In the genomic region with DNA sequence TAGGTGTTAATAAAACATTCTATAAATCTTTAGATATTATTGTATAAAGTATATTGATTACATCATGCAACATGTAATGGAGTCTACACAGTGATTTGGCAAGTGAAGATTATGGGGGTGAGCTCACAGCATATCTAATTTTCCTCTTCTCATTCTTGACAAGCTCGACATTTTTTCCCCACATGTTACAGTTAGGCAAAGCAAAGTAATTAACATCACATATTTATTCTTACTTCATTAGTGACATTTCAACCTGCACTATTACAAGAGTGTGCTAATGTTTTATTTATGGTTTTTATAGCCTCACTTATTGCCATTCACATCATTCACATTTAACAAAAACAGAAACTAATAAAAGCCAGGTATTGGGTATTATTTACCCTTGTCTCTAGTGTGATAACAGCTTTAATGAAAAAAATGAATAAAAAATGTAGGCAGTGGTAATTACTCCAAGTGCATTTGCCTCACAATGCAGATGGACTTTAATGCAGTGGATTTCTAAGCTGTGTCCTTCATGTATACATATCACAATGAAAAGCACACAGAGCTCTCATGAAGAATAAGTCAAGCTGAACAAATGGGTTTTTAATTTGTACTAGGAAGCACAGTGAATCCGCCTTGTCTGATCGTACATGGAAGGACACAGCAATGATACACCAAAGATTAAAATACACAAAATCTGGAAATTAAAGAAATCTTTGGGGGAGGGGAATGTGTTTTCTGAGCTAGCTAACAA, we compare ENCODE assay signal across 31 mouse cellular contexts.
DNase-seq lines count a peak whose midpoint lies in the region; ATAC-seq and TF ChIP-seq lines count a peak whose summit lies in the region.
"Had no signal": no experiment of that assay in that cellular context is flagged by ENCODE, and none has a peak within 500 bp of the region (broad histone marks: within the 10 kb centered on the region; RNA-seq: fewer than 3 reads in every experiment).

No protein-coding gene starts in this region.

- H3K36me3 ChIP-seq in hindbrain, postnatal 0 days (ENCODE audit: insufficient read depth, low read length) = no peaks in the 10 kb centered on the region
- H3K36me3 ChIP-seq in hindbrain, embryonic 11.5 days (ENCODE audit: control insufficient read depth, insufficient read depth, low read length) = no peaks in the 10 kb centered on the region
- no peaks in the 10 kb centered on the region for H3K36me3 ChIP-seq in forebrain, embryonic 15.5 days
- no peaks in the 10 kb centered on the region for H3K36me3 ChIP-seq in heart, adult 2 months (ENCODE audit: control insufficient read depth, insufficient read depth, low read length)
- H3K36me3 ChIP-seq: embryonic facial prominence, embryonic 12.5 days; hindbrain, embryonic 10.5 days; liver, embryonic 12.5 days had no signal

- peak; percentile 6 for DNase-seq in hindbrain, postnatal 0 days (ENCODE audit: low spot score)
- no peak for DNase-seq in hindbrain, embryonic 11.5 days (ENCODE audit: low spot score)
- DNase-seq in brain, embryonic 14.5 days (ENCODE audit: low read depth) = peak; percentile 53
- DNase-seq in retina, embryonic 14.5 days (ENCODE audit: low spot score) = peak; percentile 29
- no peak for DNase-seq in heart, adult 2 months
- DNase-seq: adrenal gland, postnatal 10 days; cerebellum, adult 11 months; cerebellum, adult 9-10 months; embryo, embryonic 11 days; gastrocnemius, postnatal 10 days; heart, postnatal 14 days; kidney, adult 8-10 months; kidney, postnatal 4 days; layer of hippocampus, postnatal 36 days; left cerebral cortex, postnatal 4 days; liver, postnatal 0 days; lung, postnatal 36 days; right cerebral cortex, postnatal 25 days; spleen, adult 18-20 months; thymus, postnatal 25 days had no signal

- no peak for TF ChIP-seq CTCF in hindbrain, postnatal 0 days (IDR thresholded peaks at IDR 0.05; ENCODE audit: low read depth)
- TF ChIP-seq CTCF in brain, embryonic 14.5 days (IDR thresholded peaks at IDR 0.05; ENCODE audit: borderline replicate concordance, extremely low read depth, insufficient read depth, insufficient read length) = no peak
- TF ChIP-seq CTCF in heart, adult 2 months (IDR thresholded peaks at IDR 0.05) = no peak

- TF ChIP-seq POLR2A in brain, embryonic 14.5 days (IDR thresholded peaks at IDR 0.05; ENCODE audit: borderline replicate concordance, extremely low read depth, insufficient read depth, insufficient read length, poor library complexity, severe bottlenecking) = no peak
- TF ChIP-seq POLR2A in heart, adult 2 months (IDR thresholded peaks at IDR 0.05; ENCODE audit: insufficient read depth, low read depth, low read length) = no peak

- intact Hi-C loops in heart, adult 2 months (cut with DNase I) = no loop called here

- no peaks in the 10 kb centered on the region for H3K9me3 ChIP-seq in hindbrain, postnatal 0 days (ENCODE audit: low read length)
- H3K9me3 ChIP-seq in hindbrain, embryonic 11.5 days (ENCODE audit: control insufficient read depth, low read length) = no peaks in the 10 kb centered on the region
- no peaks in the 10 kb centered on the region for H3K9me3 ChIP-seq in forebrain, embryonic 15.5 days
- H3K9me3 ChIP-seq: embryonic facial prominence, embryonic 12.5 days; hindbrain, embryonic 10.5 days; liver, embryonic 12.5 days had no signal

- H3K27me3 ChIP-seq in hindbrain, postnatal 0 days (ENCODE audit: insufficient read depth, low read length) = no peaks in the 10 kb centered on the region
- H3K27me3 ChIP-seq in hindbrain, embryonic 11.5 days (ENCODE audit: control insufficient read depth, insufficient read depth, low read length) = no peaks in the 10 kb centered on the region
- no peaks in the 10 kb centered on the region for H3K27me3 ChIP-seq in forebrain, embryonic 15.5 days
- H3K27me3 ChIP-seq in heart, adult 2 months (ENCODE audit: control insufficient read depth, insufficient read depth, low read length) = no peaks in the 10 kb centered on the region
- H3K27me3 ChIP-seq: embryonic facial prominence, embryonic 12.5 days; liver, embryonic 12.5 days; Patski had no signal

- H3K79me2 ChIP-seq in heart, adult 2 months (replicated peaks; ENCODE audit: control insufficient read depth, insufficient read depth, low read length) = no peaks in the 10 kb centered on the region

- TF ChIP-seq EP300 in heart, adult 2 months (IDR thresholded peaks at IDR 0.05; ENCODE audit: insufficient read depth, low read depth, low read length) = no peak

- H3K9ac ChIP-seq in hindbrain, postnatal 0 days (replicated peaks; ENCODE audit: low read length) = no peak overlapping the region
- no peak overlapping the region for H3K9ac ChIP-seq in hindbrain, embryonic 11.5 days (ENCODE audit: low read depth, low read length)
- no peak overlapping the region for H3K9ac ChIP-seq in forebrain, embryonic 15.5 days (replicated peaks)
- no peak overlapping the region for H3K9ac ChIP-seq in heart, adult 2 months (ENCODE audit: low read depth, low read length)
- H3K9ac ChIP-seq: embryonic facial prominence, embryonic 12.5 days; liver, embryonic 12.5 days; liver, postnatal 0 days had no signal

- H3K27ac ChIP-seq in hindbrain, postnatal 0 days = no peak overlapping the region
- no peak overlapping the region for H3K27ac ChIP-seq in hindbrain, embryonic 11.5 days (ENCODE audit: low read depth, low read length)
- H3K27ac ChIP-seq in forebrain, embryonic 15.5 days (replicated peaks) = no peak overlapping the region
- no peak overlapping the region for H3K27ac ChIP-seq in heart, adult 2 months
- H3K27ac ChIP-seq: embryonic facial prominence, embryonic 12.5 days; hindbrain, embryonic 10.5 days; kidney, postnatal 0 days; liver, embryonic 12.5 days had no signal

- 47% methylated on average over 3 of the region's 3 CpGs for WGBS in hindbrain, postnatal 0 days
- WGBS in hindbrain, embryonic 11.5 days = 68% methylated on average over 3 of the region's 3 CpGs
- WGBS in forebrain, embryonic 15.5 days = 30% methylated on average over 3 of the region's 3 CpGs
- WGBS in heart, adult 2 months = 73% methylated on average over 3 of the region's 3 CpGs

- ATAC-seq in hindbrain, postnatal 0 days = no peak
- ATAC-seq in hindbrain, embryonic 11.5 days (ENCODE audit: low FRiP score) = no peak
- peak; percentile 57 for ATAC-seq in forebrain, embryonic 15.5 days (replicated peaks)
- no peak for ATAC-seq in inflammation-experienced regulatory T-cells, adult 6 months
- ATAC-seq: hindbrain, embryonic 16.5 days; intestine, embryonic 16.5 days; liver, embryonic 12.5 days; liver, postnatal 0 days; Patski had no signal

- H3K4me1 ChIP-seq in hindbrain, postnatal 0 days (ENCODE audit: insufficient read depth, low read length) = no peaks in the 10 kb centered on the region
- no peaks in the 10 kb centered on the region for H3K4me1 ChIP-seq in hindbrain, embryonic 11.5 days (replicated peaks; ENCODE audit: control insufficient read depth, insufficient read depth, low read length)
- H3K4me1 ChIP-seq in forebrain, embryonic 15.5 days = no peaks in the 10 kb centered on the region
- H3K4me1 ChIP-seq in heart, adult 2 months (ENCODE audit: control insufficient read depth, insufficient read depth, low read length) = no peaks in the 10 kb centered on the region
- H3K4me1 ChIP-seq: embryonic facial prominence, embryonic 12.5 days; hindbrain, embryonic 10.5 days; liver, embryonic 12.5 days had no signal

- no peak overlapping the region for H3K4me3 ChIP-seq in hindbrain, postnatal 0 days (ENCODE audit: low read length)
- no peak overlapping the region for H3K4me3 ChIP-seq in hindbrain, embryonic 11.5 days (ENCODE audit: low read depth, low read length)
- H3K4me3 ChIP-seq in forebrain, embryonic 15.5 days = no peak overlapping the region
- no peak overlapping the region for H3K4me3 ChIP-seq in heart, adult 2 months
- H3K4me3 ChIP-seq: embryonic facial prominence, embryonic 12.5 days; hindbrain, embryonic 10.5 days; liver, embryonic 12.5 days; myocyte had no signal

- H3K4me2 ChIP-seq in hindbrain, postnatal 0 days (ENCODE audit: low read depth, low read length) = no peak overlapping the region
- H3K4me2 ChIP-seq in hindbrain, embryonic 11.5 days (replicated peaks; ENCODE audit: low read depth, low read length) = no peak overlapping the region
- H3K4me2 ChIP-seq in forebrain, embryonic 15.5 days (replicated peaks) = no peak overlapping the region
- H3K4me2 ChIP-seq: embryonic facial prominence, embryonic 12.5 days; liver, embryonic 12.5 days; midbrain, embryonic 11.5 days had no signal

Comparison
In these comparisons a context has a peak if more than half of its experiments do, and no peak if none do; other contexts are left out.
1. DNase-seq: peak in hindbrain, postnatal 0 days (single experiment), brain, embryonic 14.5 days (single experiment) and retina, embryonic 14.5 days (single experiment); none in hindbrain, embryonic 11.5 days (single experiment) and heart, adult 2 months (0 of 2).